Mouse (Mus musculus) stomach, postnatal 0 days (tissue): ENCODE measurements around the gene Cep126. TPM values are rescaled to one million over a fixed set of nuclear protein-coding genes. Genes with fewer than 3 reads are reported as not detected.
A peak's percentile ranks its signal among the peaks of the same experiment; 100 is the strongest.

ENCODE experiments used
- ATAC-seq: fragments of 200-750 bp; cut with Nextera tagmentation; 2 replicates; pipeline ENCODE4 v1.8.0; 2017; ENCODE audit not compliant: low FRiP score, low TSS enrichment
- DNase-seq: peaks from one replicate; pipeline ENCODE4 v3.0.0-alpha.2; 2016; ENCODE audit warnings: low spot score
- H3K27ac ChIP-seq: fragments of 300-500 bp; sonication (generic); replicated peaks from 2 replicates; pipeline ENCODE4 v1.5.1; 2014; ENCODE audit warnings: mild to moderate bottlenecking, control low read depth
- H3K27me3 ChIP-seq: fragments of 300-500 bp; sonication (generic); 2 replicates; pipeline ENCODE4 v1.6.1; 2014; ENCODE audit warnings: low read length; ENCODE audit not compliant: control insufficient read depth, insufficient read depth
- H3K36me3 ChIP-seq: fragments of 300-500 bp; sonication (generic); 2 replicates; pipeline ENCODE4 v1.6.1; 2014; ENCODE audit warnings: low read length, mixed read lengths; ENCODE audit not compliant: control insufficient read depth, insufficient read depth
- H3K4me1 ChIP-seq: fragments of 300-500 bp; sonication (generic); replicated peaks from 2 replicates; pipeline ENCODE4 v1.6.1; 2014; ENCODE audit warnings: antibody characterized with exemption; ENCODE audit not compliant: control insufficient read depth, insufficient read depth
- H3K4me2 ChIP-seq: fragments of 300-500 bp; sonication (generic); replicated peaks from 2 replicates; pipeline ENCODE4 v1.6.1; 2014; ENCODE audit warnings: low read depth, mild to moderate bottlenecking, control low read depth, moderate library complexity
- H3K4me3 ChIP-seq: fragments of 300-500 bp; sonication (generic); 2 replicates; pipeline ENCODE4 v1.5.1; 2014; ENCODE audit warnings: low read depth, low read length, control low read depth
- H3K9ac ChIP-seq: fragments of 300-500 bp; sonication (generic); 2 replicates; pipeline ENCODE4 v1.6.1; 2014; ENCODE audit warnings: mild to moderate bottlenecking, low read length, control low read depth, mixed read lengths
- H3K9me3 ChIP-seq: fragments of 300-500 bp; sonication (generic); 2 replicates; pipeline ENCODE4 v1.6.1; 2016; ENCODE audit warnings: low read length; ENCODE audit not compliant: control insufficient read depth
- CTCF ChIP-seq: IDR thresholded peaks from 2 replicates; pipeline ENCODE4 v1.5.1; 2016; ENCODE audit warnings: antibody characterized with exemption, low read depth, mild to moderate bottlenecking, moderate library complexity
- EP300 ChIP-seq: optimal IDR thresholded peaks from 2 replicates; pipeline ENCODE3; 2016; ENCODE audit warnings: antibody characterized with exemption
- WGBS: fragments of 180-500 bp; shearing (Covaris S2); extraction: QIAGEN DNeasy Blood & Tissue Kit; methylation state at CpG from one replicate; pipeline ENCODE4 v1.1.7; 2014; 5-methylcytosine and 5-hydroxymethylcytosine counted together
- polyA plus RNA-seq: library from polyadenylated mRNA; unstranded; fragments of >200 nt; fragmentation: Nextera tagmentation; extraction: Ambion mirVana; gene quantifications from 2 replicates; pipeline ENCODE4 v1.2.1, GENCODE M21; 2015

Cep126 gene
- polyA plus RNA-seq, 1 experiment from 2014 or later, result 0.49 TPM

GRCm38 (mm10) chr9:8123495-8123894 is 10.6 kb downstream of the Cep126 start:
- no peaks in the 10 kb centered on the region for H3K27me3 ChIP-seq
- DNase-seq (no peak), ATAC-seq (no peak)
- TF ChIP-seq CTCF (no peak), EP300 (no peak)
- H3K36me3 ChIP-seq, result no peaks in the 10 kb centered on the region
- H3K4me2 ChIP-seq, result no peak overlapping the region
- no peaks in the 10 kb centered on the region for H3K9me3 ChIP-seq
- H3K27ac ChIP-seq, result no peak overlapping the region
- no peaks in the 10 kb centered on the region for H3K4me1 ChIP-seq
- H3K9ac ChIP-seq, result no peak overlapping the region
- 85% methylated on average over 8 of the region's 8 CpGs for WGBS
- no peak overlapping the region for H3K4me3 ChIP-seq

DNA sequence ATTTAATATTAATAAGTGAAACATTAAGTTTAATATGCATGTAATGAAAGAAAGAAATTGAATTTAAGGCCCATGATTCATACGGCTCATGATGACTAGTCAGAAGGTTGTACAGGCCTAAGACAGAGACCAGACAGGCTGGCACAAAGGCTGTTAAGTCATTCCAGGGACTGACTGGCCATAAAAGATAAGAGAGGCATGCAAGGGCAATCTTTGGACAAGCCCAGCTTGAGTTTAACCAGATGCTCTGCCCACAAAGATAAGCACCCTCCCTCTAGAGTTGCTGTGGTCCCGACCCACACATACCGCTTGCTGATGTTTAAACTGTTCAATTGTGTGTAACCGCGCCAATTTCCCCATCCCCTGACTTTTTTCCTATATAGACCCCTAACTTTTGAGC is 19.6 kb downstream of the Cep126 start:
- 92% methylated on average over 5 of the region's 5 CpGs for WGBS
- DNase-seq, result no peak
- no peaks in the 10 kb centered on the region for H3K27me3 ChIP-seq
- H3K4me3 ChIP-seq, result no peak overlapping the region
- H3K4me1 ChIP-seq, result no peaks in the 10 kb centered on the region
- H3K36me3 ChIP-seq, result no peaks in the 10 kb centered on the region
- no peak overlapping the region for H3K4me2 ChIP-seq
- no peak overlapping the region for H3K9ac ChIP-seq
- no peak for ATAC-seq
- TF ChIP-seq CTCF, result no peak
- no peak for TF ChIP-seq EP300
- no peaks in the 10 kb centered on the region for H3K9me3 ChIP-seq
- no peak overlapping the region for H3K27ac ChIP-seq

GRCm38 (mm10) chr9:8103050-8103449 is 31.0 kb downstream of the Cep126 start:
- WGBS, result 72% methylated on average over 4 of the region's 4 CpGs
- no peak overlapping the region for H3K4me2 ChIP-seq
- DNase-seq, result no peak
- no peak overlapping the region for H3K9ac ChIP-seq
- H3K9me3 ChIP-seq, result no peaks in the 10 kb centered on the region
- H3K36me3 ChIP-seq, result no peaks in the 10 kb centered on the region
- H3K4me3 ChIP-seq, result no peak overlapping the region
- no peak for ATAC-seq
- no peaks in the 10 kb centered on the region for H3K27me3 ChIP-seq
- H3K4me1 ChIP-seq, result no peaks in the 10 kb centered on the region
- TF ChIP-seq CTCF, result no peak
- no peak overlapping the region for H3K27ac ChIP-seq

- Histone ChIP-seq H3K36me3 (no peaks in the 10 kb centered on the region), H3K27me3 (no peaks in the 10 kb centered on the region), H3K4me3 (no peak overlapping the region), H3K4me1 (no peaks in the 10 kb centered on the region), H3K9ac (no peak overlapping the region), H3K27ac (no peak overlapping the region), H3K4me2 (no peak overlapping the region), H3K9me3 (no peaks in the 10 kb centered on the region)
- TF ChIP-seq EP300 (no peak), CTCF (no peak)
- no peak for ATAC-seq
- WGBS, result 81% methylated on average over 6 of the region's 6 CpGs
- no peak for DNase-seq
Observed at GRCm38 (mm10) chr9:8100962-8101361, 33.1 kb downstream of the Cep126 start.

- Histone ChIP-seq H3K9ac (no peak overlapping the region), H3K4me2 (no peak overlapping the region), H3K4me3 (no peak overlapping the region), H3K27me3 (no peaks in the 10 kb centered on the region), H3K9me3 (no peaks in the 10 kb centered on the region), H3K27ac (no peak overlapping the region), H3K36me3 (no peaks in the 10 kb centered on the region), H3K4me1 (no peaks in the 10 kb centered on the region)
- no peak for TF ChIP-seq EP300
- no peak for TF ChIP-seq CTCF
- no peak for ATAC-seq
- 77% methylated on average over 5 of the region's 5 CpGs for WGBS
- no peak for DNase-seq
Observed at GRCm38 (mm10) chr9:8078882-8079281, 55.2 kb downstream of the Cep126 start.

DNA sequence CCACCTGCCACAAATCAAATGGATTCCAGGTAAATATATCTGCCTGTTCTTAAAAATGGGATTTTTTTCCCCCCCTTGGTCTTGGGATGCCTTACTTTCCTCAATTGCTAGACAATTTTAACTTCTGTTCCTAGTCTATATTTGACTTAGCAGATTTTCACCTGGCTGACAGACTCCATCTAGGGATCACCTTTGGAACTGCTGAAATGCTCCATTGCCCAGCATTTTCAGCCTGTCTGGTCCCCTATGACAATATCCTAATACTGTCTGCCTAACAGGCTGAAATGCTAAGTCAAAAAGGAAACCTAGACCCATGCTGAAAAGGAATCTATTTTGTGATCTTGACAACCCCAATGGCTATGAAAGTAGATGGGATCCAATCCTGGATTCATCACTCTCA is 59.7 kb downstream of the Cep126 start:
- H3K4me1 ChIP-seq, result no peaks in the 10 kb centered on the region
- DNase-seq, result no peak
- H3K9ac ChIP-seq, result no peak overlapping the region
- no peak for TF ChIP-seq EP300
- TF ChIP-seq CTCF, result peak; percentile 78
- H3K27ac ChIP-seq, result no peak overlapping the region
- no peak overlapping the region for H3K4me3 ChIP-seq
- no peak for ATAC-seq
- no peak overlapping the region for H3K4me2 ChIP-seq
- no peaks in the 10 kb centered on the region for H3K9me3 ChIP-seq
- H3K27me3 ChIP-seq, result no peaks in the 10 kb centered on the region
- no peaks in the 10 kb centered on the region for H3K36me3 ChIP-seq
